In the genomic region with DNA sequence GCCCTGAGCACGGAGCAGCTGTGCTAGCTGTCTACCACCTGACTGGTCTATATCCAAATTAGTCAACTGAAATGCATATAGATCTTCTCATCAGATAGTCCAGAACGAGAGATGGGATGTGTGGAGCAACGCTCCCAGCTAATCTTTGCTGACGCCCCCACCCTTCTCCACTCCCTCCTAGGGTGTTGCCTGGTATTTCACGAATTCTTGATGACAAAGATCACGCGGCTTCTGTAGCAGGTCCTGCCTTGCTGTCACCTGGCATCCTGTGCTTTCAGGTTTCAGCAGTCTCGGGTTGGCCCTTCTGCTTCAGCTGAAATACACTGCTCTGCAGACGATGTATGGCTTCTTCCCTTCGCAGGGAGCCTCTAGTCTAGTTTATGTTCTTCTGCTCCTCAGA, we compare ENCODE assay signal across 22 mouse cellular contexts.
DNase-seq lines count a peak whose midpoint lies in the region; ATAC-seq and TF ChIP-seq lines count a peak whose summit lies in the region.
"Had no signal": no experiment of that assay in that cellular context is flagged by ENCODE, and none has a peak within 500 bp of the region (broad histone marks: within the 10 kb centered on the region; RNA-seq: fewer than 3 reads in every experiment).

No protein-coding gene starts in this region.

- no peak for ATAC-seq in limb, embryonic 15.5 days (ENCODE audit: insufficient number of reproducible peaks, low FRiP score, low TSS enrichment, low read depth)
- ATAC-seq: activated CD4-positive, CD25-positive, alpha-beta regulatory T cell, adult 4 months; forebrain, embryonic 14.5 days; hindbrain, postnatal 0 days had no signal

- H3K36me3 ChIP-seq in limb, embryonic 15.5 days, result 0 out of 2 replicates have a peak, but pooled peaks cover 5% of the 10 kb centered on the region
- H3K36me3 ChIP-seq: embryonic facial prominence, embryonic 12.5 days; heart, embryonic 15.5 days had no signal

- H3K4me3 ChIP-seq in layer of hippocampus, adult 2 months, result no peak overlapping the region
- H3K4me3 ChIP-seq in limb, embryonic 15.5 days, result no peak overlapping the region
- H3K4me3 ChIP-seq: embryonic facial prominence, embryonic 12.5 days; heart, adult 2 months; heart, embryonic 15.5 days; hindbrain, embryonic 13.5 days had no signal

- DNase-seq in layer of hippocampus, adult 2 months (ENCODE audit: low spot score in 2 of 2), result no peak
- no peak for DNase-seq in layer of hippocampus, adult 8-10 months (ENCODE audit: low spot score in 2 of 2)
- peak; percentile 54 for DNase-seq in ES-CJ7 (ENCODE audit: low read depth, low spot score)
- peak; percentile 84 for DNase-seq in R1 (ENCODE audit: low read depth, low spot score)
- DNase-seq in ovary, postnatal 36 days (ENCODE audit: low spot score), result no peak
- DNase-seq: adrenal gland, postnatal 14 days; cerebellum, adult 18-20 months; cerebellum, adult 9-11 months; cerebellum, postnatal 36 days; gastrocnemius, postnatal 10 days; heart, adult 2 months; heart, postnatal 14 days had no signal

- no peak overlapping the region for H3K4me2 ChIP-seq in limb, embryonic 15.5 days
- H3K4me2 ChIP-seq: embryonic facial prominence, embryonic 12.5 days; heart, embryonic 11.5 days; heart, embryonic 15.5 days; hindbrain, embryonic 13.5 days had no signal

- no peak overlapping the region for H3K9ac ChIP-seq in limb, embryonic 15.5 days
- H3K9ac ChIP-seq: embryonic facial prominence, embryonic 12.5 days; heart, embryonic 15.5 days; hindbrain, embryonic 13.5 days had no signal

- peak overlapping the region; percentile 5; the same call in 1 of the 2 replicates for H3K27ac ChIP-seq in layer of hippocampus, adult 2 months
- peak overlapping the region; percentile 55; the same call in 1 of the 2 replicates for H3K27ac ChIP-seq in limb, embryonic 15.5 days
- H3K27ac ChIP-seq: embryonic facial prominence, embryonic 12.5 days; heart, adult 2 months; heart, embryonic 15.5 days; hindbrain, embryonic 13.5 days; hindbrain, postnatal 0 days had no signal

- H3K9me3 ChIP-seq in limb, embryonic 15.5 days, result no peaks in the 10 kb centered on the region
- H3K9me3 ChIP-seq: embryonic facial prominence, embryonic 12.5 days; G1E; heart, embryonic 15.5 days; hindbrain, embryonic 13.5 days had no signal

- TF ChIP-seq CTCF in layer of hippocampus, adult 2 months (conservative IDR thresholded peaks at IDR 0.05), result no peak

- no peaks in the 10 kb centered on the region for H3K27me3 ChIP-seq in limb, embryonic 15.5 days
- H3K27me3 ChIP-seq: CH12.LX; embryonic facial prominence, embryonic 12.5 days; heart, embryonic 15.5 days; hindbrain, embryonic 13.5 days had no signal

- 68% methylated on average over 10 of the region's 10 CpGs for WGBS in limb, embryonic 15.5 days

- H3K4me1 ChIP-seq in limb, embryonic 15.5 days, result no peaks in the 10 kb centered on the region
- H3K4me1 ChIP-seq: embryonic facial prominence, embryonic 12.5 days; heart, embryonic 15.5 days had no signal

Comparison
In these comparisons a context has a peak if more than half of its experiments do, and no peak if none do; other contexts are left out.
1. DNase-seq: peak in ES-CJ7 (single experiment) and R1 (single experiment); none in layer of hippocampus, adult 2 months (0 of 2), layer of hippocampus, adult 8-10 months (0 of 2) and ovary, postnatal 36 days (single experiment).